Mouse (Mus musculus) lung, embryonic 16.5 days (tissue): ENCODE data around the gene Slc36a3. TPM values are rescaled to one million over a fixed set of nuclear protein-coding genes. Genes with fewer than 3 reads are reported as not detected.
A peak's percentile ranks its signal among the peaks of the same experiment; 100 is the strongest.

Source experiments
- ATAC-seq: fragments of 200-750 bp; cut with Nextera tagmentation; 2 replicates; pipeline ENCODE4 v1.8.0; 2017; ENCODE audit warnings: low read depth, mild to moderate bottlenecking, moderate library complexity
- H3K27ac ChIP-seq: fragments of 300-500 bp; sonication (generic); 2 replicates; pipeline ENCODE4 v1.5.1; 2014; ENCODE audit warnings: mild to moderate bottlenecking, control low read depth, low read length
- H3K27me3 ChIP-seq: fragments of 300-500 bp; sonication (generic); 2 replicates; pipeline ENCODE4 v1.6.1; 2014; ENCODE audit warnings: low read depth, low read length, mixed read lengths; ENCODE audit not compliant: control insufficient read depth, insufficient read depth
- H3K36me3 ChIP-seq: fragments of 300-500 bp; sonication (generic); 2 replicates; pipeline ENCODE4 v1.6.1; 2014; ENCODE audit warnings: low read length; ENCODE audit not compliant: control insufficient read depth, insufficient read depth
- H3K4me1 ChIP-seq: fragments of 300-500 bp; sonication (generic); replicated peaks from 2 replicates; pipeline ENCODE4 v1.6.1; 2014; ENCODE audit warnings: low read length, mixed read lengths; ENCODE audit not compliant: control insufficient read depth, insufficient read depth
- H3K4me2 ChIP-seq: fragments of 300-500 bp; sonication (generic); 2 replicates; pipeline ENCODE4 v1.6.1; 2014; ENCODE audit warnings: low read depth, low read length, control low read depth
- H3K4me3 ChIP-seq: fragments of 300-500 bp; sonication (generic); 2 replicates; pipeline ENCODE4 v1.5.1; 2014; ENCODE audit warnings: mild to moderate bottlenecking, low read length, control low read depth
- H3K9ac ChIP-seq: fragments of 300-500 bp; sonication (generic); 2 replicates; pipeline ENCODE4 v1.6.1; 2014; ENCODE audit warnings: low read length, control low read depth
- H3K9me3 ChIP-seq: fragments of 300-500 bp; sonication (generic); 2 replicates; pipeline ENCODE4 v1.6.1; 2016; ENCODE audit warnings: low read length; ENCODE audit not compliant: control insufficient read depth
- WGBS: fragments of 180-500 bp; shearing (Covaris S2); extraction: QIAGEN DNeasy Blood & Tissue Kit; methylation state at CpG from one replicate; pipeline ENCODE4 v1.1.7; 2014; 5-methylcytosine and 5-hydroxymethylcytosine counted together
- polyA plus RNA-seq: library from polyadenylated mRNA; unstranded; fragments of >200 nt; fragmentation: Nextera tagmentation; extraction: Ambion mirVana; gene quantifications from 2 replicates; pipeline ENCODE4 v1.2.1, GENCODE M21; 2015

Slc36a3 gene
- polyA plus RNA-seq, 1 experiment from 2014 or later, result not detected

DNA sequence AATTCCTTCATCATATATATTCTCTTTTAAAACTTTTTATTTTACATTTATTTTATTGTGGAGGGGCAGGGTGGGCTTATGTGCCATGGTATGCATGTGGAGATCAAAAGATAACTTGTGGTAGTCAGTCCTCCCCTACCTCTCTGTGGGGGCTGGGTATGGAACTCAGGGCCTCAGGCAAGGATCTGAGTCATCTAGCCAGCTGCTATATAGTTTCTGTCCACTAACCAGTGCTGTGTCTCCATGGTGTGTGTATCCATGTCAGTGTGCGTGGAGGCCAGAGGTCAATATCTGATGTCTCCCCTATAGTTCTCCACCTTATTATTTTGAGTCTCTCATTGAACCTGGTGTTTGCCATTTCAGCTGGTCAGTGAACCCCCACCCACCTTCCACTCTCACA, 17.1 kb downstream of the Slc36a3 start:
- WGBS, result 100% methylated on average over 1 of the region's 1 CpGs
- Histone ChIP-seq H3K36me3 (no peaks in the 10 kb centered on the region), H3K4me2 (no peak overlapping the region), H3K4me3 (no peak overlapping the region), H3K4me1 (no peaks in the 10 kb centered on the region), H3K27me3 (no peaks in the 10 kb centered on the region), H3K9me3 (no peaks in the 10 kb centered on the region), H3K27ac (no peak overlapping the region), H3K9ac (no peak overlapping the region)
- no peak for ATAC-seq

GRCm38 (mm10) chr11:55133204-55133603, 18.3 kb downstream of the Slc36a3 start:
- H3K9ac ChIP-seq, result no peak overlapping the region
- H3K4me1 ChIP-seq, result no peaks in the 10 kb centered on the region
- WGBS, result 95% methylated on average over 1 of the region's 1 CpGs
- no peak overlapping the region for H3K27ac ChIP-seq
- no peak overlapping the region for H3K4me3 ChIP-seq
- no peak overlapping the region for H3K4me2 ChIP-seq
- no peaks in the 10 kb centered on the region for H3K9me3 ChIP-seq
- ATAC-seq, result no peak
- H3K27me3 ChIP-seq, result no peaks in the 10 kb centered on the region
- no peaks in the 10 kb centered on the region for H3K36me3 ChIP-seq

DNA sequence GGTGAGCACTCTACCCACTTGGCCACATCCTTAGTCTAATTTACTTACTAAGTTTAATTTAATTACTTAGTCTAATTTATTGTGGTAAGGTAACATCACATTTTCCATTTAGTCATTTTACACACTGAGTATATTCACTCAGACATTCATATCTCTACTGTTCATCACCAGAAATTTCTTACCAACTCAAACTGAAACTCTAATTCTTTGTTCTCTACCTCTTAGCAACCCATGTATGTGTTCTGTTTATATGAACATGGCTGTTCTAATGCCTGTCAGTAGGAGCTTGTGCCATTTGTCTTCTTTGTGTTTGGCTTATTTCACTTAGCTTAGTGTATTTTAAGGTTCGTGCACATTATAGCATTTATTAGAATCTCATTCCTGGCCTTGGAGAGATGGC, 19.6 kb downstream of the Slc36a3 start:
- Histone ChIP-seq H3K9ac (no peak overlapping the region), H3K27me3 (no peaks in the 10 kb centered on the region), H3K36me3 (no peaks in the 10 kb centered on the region), H3K4me3 (no peak overlapping the region), H3K9me3 (no peaks in the 10 kb centered on the region), H3K4me1 (no peaks in the 10 kb centered on the region), H3K4me2 (no peak overlapping the region), H3K27ac (no peak overlapping the region)
- ATAC-seq, result no peak
- 61% methylated on average over 1 of the region's 1 CpGs for WGBS

DNA sequence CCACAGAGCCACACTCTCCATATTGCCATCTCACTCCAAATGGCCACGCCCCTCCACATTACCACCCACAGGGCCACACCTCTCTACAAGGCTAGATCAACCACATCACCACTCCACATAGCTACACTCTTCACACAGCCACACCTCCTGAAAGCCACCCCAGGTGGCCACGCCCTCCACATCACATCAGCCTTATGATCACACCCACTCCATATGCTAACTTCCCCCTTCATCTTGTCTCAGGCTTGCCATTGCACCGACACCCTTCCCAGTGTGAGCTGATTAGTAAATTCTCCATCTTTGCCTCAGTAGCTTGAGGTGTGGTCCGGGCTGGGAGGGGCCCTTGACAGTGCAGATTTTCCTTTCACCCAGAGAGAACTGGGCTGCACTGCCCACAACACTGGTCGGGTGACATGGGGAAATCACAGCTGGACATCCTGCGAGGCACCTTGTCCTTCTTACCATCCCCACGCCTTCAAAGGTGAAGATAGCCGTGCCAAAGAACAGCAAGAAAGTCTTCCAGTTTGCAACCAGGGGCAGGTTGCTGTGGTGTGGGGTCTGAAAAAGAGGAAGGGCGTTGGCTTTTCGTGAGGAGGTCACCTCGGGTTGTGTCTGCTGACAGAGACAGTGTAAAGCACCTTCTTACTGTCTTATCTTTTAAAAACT, 20.3 kb downstream of the Slc36a3 start:
- H3K4me3 ChIP-seq, result no peak overlapping the region
- H3K9me3 ChIP-seq, result no peaks in the 10 kb centered on the region
- ATAC-seq, result no peak
- H3K4me2 ChIP-seq, result no peak overlapping the region
- 78% methylated on average over 11 of the region's 11 CpGs for WGBS
- no peak overlapping the region for H3K9ac ChIP-seq
- no peak overlapping the region for H3K27ac ChIP-seq
- H3K4me1 ChIP-seq, result no peaks in the 10 kb centered on the region
- no peaks in the 10 kb centered on the region for H3K27me3 ChIP-seq
- H3K36me3 ChIP-seq, result no peaks in the 10 kb centered on the region

- Histone ChIP-seq H3K27ac (no peak overlapping the region), H3K4me1 (no peaks in the 10 kb centered on the region), H3K27me3 (no peaks in the 10 kb centered on the region), H3K9ac (no peak overlapping the region), H3K4me3 (no peak overlapping the region), H3K36me3 (no peaks in the 10 kb centered on the region), H3K9me3 (no peaks in the 10 kb centered on the region), H3K4me2 (no peak overlapping the region)
- ATAC-seq, result no peak
- WGBS, result 77% methylated on average over 3 of the region's 3 CpGs
Measured at GRCm38 (mm10) chr11:55128411-55128810, 23.1 kb downstream of the Slc36a3 start.

DNA sequence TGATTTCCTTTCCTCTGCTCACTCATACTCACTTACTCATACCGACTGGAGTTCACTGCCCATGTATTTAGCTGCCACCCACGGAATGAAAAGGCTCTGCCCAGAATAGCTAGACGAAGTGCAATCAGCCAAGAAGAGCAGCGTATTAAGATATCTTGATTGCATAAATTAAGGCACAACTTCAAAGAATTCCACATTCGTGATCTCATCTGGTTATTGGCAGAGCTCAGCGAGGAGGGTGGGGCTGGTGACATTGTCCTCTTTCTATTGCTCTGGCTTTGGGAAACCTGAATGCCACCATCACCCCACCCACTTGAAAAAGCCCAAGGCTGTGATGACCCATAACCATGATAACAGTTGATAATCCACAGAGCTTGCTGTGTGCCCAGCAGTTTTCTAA, 23.6 kb downstream of the Slc36a3 start:
- no peaks in the 10 kb centered on the region for H3K9me3 ChIP-seq
- H3K4me3 ChIP-seq, result no peak overlapping the region
- H3K4me2 ChIP-seq, result no peak overlapping the region
- no peaks in the 10 kb centered on the region for H3K4me1 ChIP-seq
- no peak for ATAC-seq
- no peak overlapping the region for H3K27ac ChIP-seq
- no peaks in the 10 kb centered on the region for H3K36me3 ChIP-seq
- no peaks in the 10 kb centered on the region for H3K27me3 ChIP-seq
- WGBS, result 58% methylated on average over 6 of the region's 6 CpGs
- H3K9ac ChIP-seq, result no peak overlapping the region

DNA sequence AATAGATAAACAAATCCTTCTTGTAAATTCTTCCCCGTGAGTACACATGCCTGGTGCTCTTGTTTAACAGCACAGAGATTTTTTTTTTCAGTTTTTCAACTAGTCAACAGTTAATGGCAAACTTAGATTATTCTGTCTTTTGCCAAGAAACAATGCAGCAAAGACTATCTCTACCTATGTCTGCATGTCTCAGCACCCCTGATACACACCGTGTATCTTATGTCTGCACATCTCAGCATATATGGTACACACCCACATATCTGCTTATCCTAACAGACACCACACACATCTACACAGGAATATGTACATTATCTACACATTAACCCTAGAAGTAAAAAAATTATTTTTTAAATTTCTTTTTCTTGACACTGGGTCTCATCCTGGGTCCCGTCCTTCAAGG, 24.8 kb downstream of the Slc36a3 start:
- Histone ChIP-seq H3K4me3 (no peak overlapping the region), H3K27me3 (no peaks in the 10 kb centered on the region), H3K36me3 (no peaks in the 10 kb centered on the region), H3K4me2 (no peak overlapping the region), H3K9ac (no peak overlapping the region), H3K4me1 (no peaks in the 10 kb centered on the region), H3K9me3 (no peaks in the 10 kb centered on the region), H3K27ac (no peak overlapping the region)
- no peak for ATAC-seq
- 60% methylated on average over 3 of the region's 3 CpGs for WGBS

- no peak for ATAC-seq
Measured at GRCm38 (mm10) chr11:55121430-55121829, 30.1 kb downstream of the Slc36a3 start.

GRCm38 (mm10) chr11:55120821-55121271, 30.7 kb downstream of the Slc36a3 start:
- no peak overlapping the region for H3K4me2 ChIP-seq
- H3K4me1 ChIP-seq, result no peaks in the 10 kb centered on the region
- no peak for ATAC-seq
- H3K9ac ChIP-seq, result no peak overlapping the region
- H3K9me3 ChIP-seq, result peaks cover 3% of the 10 kb centered on the region; the same call in 1 of the 2 replicates
- no peaks in the 10 kb centered on the region for H3K36me3 ChIP-seq
- WGBS, result 64% methylated on average over 8 of the region's 8 CpGs
- H3K4me3 ChIP-seq, result no peak overlapping the region
- H3K27me3 ChIP-seq, result no peaks in the 10 kb centered on the region
- H3K27ac ChIP-seq, result peak overlapping the region; percentile 4

More at GRCm38 (mm10) chr11:55121430-55121829, 30.1 kb downstream of the Slc36a3 start:
- Histone ChIP-seq H3K36me3 (no peaks in the 10 kb centered on the region), H3K27ac (no peak overlapping the region; the same call in 1 of the 2 replicates), H3K4me3 (no peak overlapping the region), H3K9ac (no peak overlapping the region), H3K9me3 (peaks cover 3% of the 10 kb centered on the region; the same call in 1 of the 2 replicates), H3K27me3 (no peaks in the 10 kb centered on the region), H3K4me1 (no peaks in the 10 kb centered on the region), H3K4me2 (no peak overlapping the region)
- 83% methylated on average over 1 of the region's 1 CpGs for WGBS
